Mouse (Mus musculus) heart, embryonic 10.5 days (tissue): Measurements from ENCODE around the gene Ccdc144b. TPM values are rescaled to one million over a fixed set of nuclear protein-coding genes. Genes with fewer than 3 reads are reported as not detected.
A peak's percentile ranks its signal among the peaks of the same experiment; 100 is the strongest.

Source experiments
- DNase-seq: peaks from one replicate; pipeline ENCODE4 v3.0.0-alpha.2; 2017; ENCODE audit warnings: low spot score
- H3K27ac ChIP-seq: fragments of 300-500 bp; sonication (generic); 2 replicates; pipeline ENCODE4 v1.5.1; 2016; ENCODE audit warnings: mild to moderate bottlenecking
- H3K27me3 ChIP-seq: fragments of 300-500 bp; sonication (generic); 2 replicates; pipeline ENCODE4 v1.6.1; 2016; ENCODE audit warnings: mild to moderate bottlenecking; ENCODE audit not compliant: poor library complexity, insufficient read depth, severe bottlenecking
- H3K36me3 ChIP-seq: fragments of 300-500 bp; sonication (generic); 2 replicates; pipeline ENCODE4 v1.6.1; 2016; ENCODE audit warnings: mild to moderate bottlenecking, moderate library complexity
- H3K4me1 ChIP-seq: fragments of 300-500 bp; sonication (generic); 2 replicates; pipeline ENCODE4 v1.6.1; 2016; ENCODE audit warnings: mild to moderate bottlenecking
- H3K4me3 ChIP-seq: fragments of 300-500 bp; sonication (generic); 2 replicates; pipeline ENCODE4 v1.5.1; 2016; ENCODE audit warnings: mild to moderate bottlenecking, moderate library complexity
- H3K9me3 ChIP-seq: fragments of 300-500 bp; sonication (generic); 2 replicates; pipeline ENCODE4 v1.6.1; 2016; ENCODE audit warnings: mild to moderate bottlenecking, moderate library complexity
- WGBS: fragments of 180-500 bp; shearing (Covaris S2); methylation state at CpG from one replicate; pipeline ENCODE4 v1.1.7; 2016; 5-methylcytosine and 5-hydroxymethylcytosine counted together
- polyA plus RNA-seq: library from polyadenylated mRNA; unstranded; fragments of >200 nt; fragmentation: Nextera tagmentation; extraction: Ambion mirVana; gene quantifications from 2 replicates; pipeline ENCODE4 v1.2.1, GENCODE M21; 2016

Gene Ccdc144b
- polyA plus RNA-seq, 1 experiment from 2014 or later: not detected

GRCm38 (mm10) chr3:36004028-36004895 lies 49.1 kb downstream of the Ccdc144b start:
- Histone ChIP-seq H3K36me3 (no peaks in the 10 kb centered on the region), H3K27me3 (no peaks in the 10 kb centered on the region), H3K27ac (no peak overlapping the region), H3K4me3 (no peak overlapping the region), H3K4me1 (peaks cover 2% of the 10 kb centered on the region; the same call in 1 of the 2 replicates), H3K9me3 (no peaks in the 10 kb centered on the region)
- WGBS: 72% methylated on average over 4 of the region's 4 CpGs
- no peak for DNase-seq

- Histone ChIP-seq H3K4me1 (peaks cover 2% of the 10 kb centered on the region; the same call in 1 of the 2 replicates), H3K4me3 (peak within 1 kb of the TSS; percentile 74), H3K27ac (peak within 1 kb of the TSS; percentile 92), H3K27me3 (no peaks in the 10 kb centered on the region), H3K9me3 (no peaks in the 10 kb centered on the region), H3K36me3 (no peaks in the 10 kb centered on the region)
- DNase-seq: peak; percentile 97
- 6% methylated on average over 39 of the region's 39 CpGs for WGBS
Observed at GRCm38 (mm10) chr3:36000275-36001239, 52.8 kb downstream of the Ccdc144b start, which contains the start of gene Mccc1. TSS of gene Mccc1 (minus strand) at chr3:36000678.

GRCm38 (mm10) chr3:35994552-35995531 lies 58.5 kb downstream of the Ccdc144b start:
- no peak for DNase-seq
- Histone ChIP-seq H3K27me3 (no peaks in the 10 kb centered on the region), H3K36me3 (peaks cover 23% of the 10 kb centered on the region), H3K27ac (peak overlapping the region; percentile 8; the same call in 1 of the 2 replicates), H3K4me3 (no peak overlapping the region), H3K4me1 (peaks cover 8% of the 10 kb centered on the region; the same call in 1 of the 2 replicates), H3K9me3 (no peaks in the 10 kb centered on the region)
- 51% methylated on average over 11 of the region's 11 CpGs for WGBS

GRCm38 (mm10) chr3:35990715-35991114 lies 62.6 kb downstream of the Ccdc144b start:
- peaks cover 6% of the 10 kb centered on the region; the same call in 1 of the 2 replicates for H3K4me1 ChIP-seq
- H3K4me3 ChIP-seq: no peak overlapping the region
- H3K27me3 ChIP-seq: no peaks in the 10 kb centered on the region
- peaks cover 57% of the 10 kb centered on the region for H3K36me3 ChIP-seq
- WGBS: 88% methylated on average over 7 of the region's 7 CpGs
- no peak overlapping the region for H3K27ac ChIP-seq
- H3K9me3 ChIP-seq: no peaks in the 10 kb centered on the region
- DNase-seq: no peak

GRCm38 (mm10) chr3:35988031-35988430 lies 65.3 kb downstream of the Ccdc144b start:
- Histone ChIP-seq H3K27ac (no peak overlapping the region), H3K4me1 (no peaks in the 10 kb centered on the region), H3K4me3 (no peak overlapping the region), H3K36me3 (peaks cover 68% of the 10 kb centered on the region), H3K27me3 (no peaks in the 10 kb centered on the region), H3K9me3 (no peaks in the 10 kb centered on the region)
- no peak for DNase-seq
- 95% methylated on average over 6 of the region's 6 CpGs for WGBS

GRCm38 (mm10) chr3:35986266-35986665 lies 67.1 kb downstream of the Ccdc144b start:
- 67% methylated on average over 6 of the region's 6 CpGs for WGBS
- H3K4me1 ChIP-seq: no peaks in the 10 kb centered on the region
- H3K27me3 ChIP-seq: no peaks in the 10 kb centered on the region
- peaks cover 76% of the 10 kb centered on the region for H3K36me3 ChIP-seq
- H3K4me3 ChIP-seq: no peak overlapping the region
- no peak for DNase-seq
- no peak overlapping the region for H3K27ac ChIP-seq
- no peaks in the 10 kb centered on the region for H3K9me3 ChIP-seq

- Histone ChIP-seq H3K4me3 (no peak overlapping the region), H3K27ac (no peak overlapping the region), H3K36me3 (peaks cover 41% of the 10 kb centered on the region), H3K9me3 (no peaks in the 10 kb centered on the region), H3K27me3 (no peaks in the 10 kb centered on the region), H3K4me1 (no peaks in the 10 kb centered on the region)
- DNase-seq: no peak
- 69% methylated on average over 7 of the region's 7 CpGs for WGBS
Observed at GRCm38 (mm10) chr3:35973551-35973950, 79.8 kb downstream of the Ccdc144b start.

GRCm38 (mm10) chr3:35972985-35973384 lies 80.4 kb downstream of the Ccdc144b start:
- Histone ChIP-seq H3K4me3 (no peak overlapping the region), H3K9me3 (no peaks in the 10 kb centered on the region), H3K27me3 (no peaks in the 10 kb centered on the region), H3K36me3 (peaks cover 40% of the 10 kb centered on the region), H3K4me1 (no peaks in the 10 kb centered on the region), H3K27ac (no peak overlapping the region)
- 77% methylated on average over 4 of the region's 4 CpGs for WGBS
- DNase-seq: no peak

GRCm38 (mm10) chr3:35971149-35971548 lies 82.2 kb downstream of the Ccdc144b start:
- no peak for DNase-seq
- H3K27ac ChIP-seq: no peak overlapping the region
- WGBS: 92% methylated on average over 12 of the region's 12 CpGs
- peaks cover 38% of the 10 kb centered on the region for H3K36me3 ChIP-seq
- H3K9me3 ChIP-seq: no peaks in the 10 kb centered on the region
- H3K4me1 ChIP-seq: no peaks in the 10 kb centered on the region
- H3K4me3 ChIP-seq: no peak overlapping the region
- no peaks in the 10 kb centered on the region for H3K27me3 ChIP-seq

GRCm38 (mm10) chr3:35970441-35970840 lies 82.9 kb downstream of the Ccdc144b start:
- DNase-seq: no peak
- Histone ChIP-seq H3K36me3 (peaks cover 34% of the 10 kb centered on the region), H3K27ac (no peak overlapping the region), H3K27me3 (no peaks in the 10 kb centered on the region), H3K4me3 (no peak overlapping the region), H3K9me3 (no peaks in the 10 kb centered on the region), H3K4me1 (no peaks in the 10 kb centered on the region)
- WGBS: 86% methylated on average over 4 of the region's 4 CpGs

- DNase-seq: peak; percentile 6
- H3K4me3 ChIP-seq: no peak overlapping the region
- no peak overlapping the region for H3K27ac ChIP-seq
- H3K4me1 ChIP-seq: no peaks in the 10 kb centered on the region
- H3K36me3 ChIP-seq: peaks cover 31% of the 10 kb centered on the region
- no peaks in the 10 kb centered on the region for H3K9me3 ChIP-seq
- WGBS: 91% methylated on average over 8 of the region's 8 CpGs
- no peaks in the 10 kb centered on the region for H3K27me3 ChIP-seq
Observed at GRCm38 (mm10) chr3:35967366-35967921, 85.9 kb downstream of the Ccdc144b start.

GRCm38 (mm10) chr3:35966493-35966892 lies 86.9 kb downstream of the Ccdc144b start:
- Histone ChIP-seq H3K36me3 (peaks cover 32% of the 10 kb centered on the region), H3K27me3 (no peaks in the 10 kb centered on the region), H3K27ac (no peak overlapping the region), H3K4me1 (no peaks in the 10 kb centered on the region), H3K4me3 (no peak overlapping the region), H3K9me3 (no peaks in the 10 kb centered on the region)
- WGBS: 83% methylated on average over 2 of the region's 2 CpGs
- no peak for DNase-seq
